Mouse (Mus musculus): ENCODE results near the gene Isy1.

GRCm38 (mm10) chr6:87879628-87880027 lies 41.0 kb upstream of the Isy1 start:
- TF ChIP-seq CTCF (IDR thresholded peaks at IDR 0.05; ENCODE audit: control insufficient read depth, insufficient read depth, insufficient read length) (no peak), USF1 (IDR thresholded peaks at IDR 0.05; ENCODE audit: low read depth) (no peak), CEBPB (IDR thresholded peaks at IDR 0.05; ENCODE audit: low read depth) (no peak), MYOD1 (IDR thresholded peaks at IDR 0.05; ENCODE audit: control insufficient read depth, insufficient read length, low read depth) (no peak), MYOG (IDR thresholded peaks at IDR 0.05; ENCODE audit: control insufficient read depth, extremely low read depth, insufficient read length) (no peak), MAX (IDR thresholded peaks at IDR 0.05) (no peak), FOSL1 (IDR thresholded peaks at IDR 0.05; ENCODE audit: insufficient read depth, low read length, poor library complexity, severe bottlenecking) (no peak)
